Mouse (Mus musculus) MEL (cell line): ENCODE results near the gene Cdc42ep3. TPM values are rescaled to one million over a fixed set of nuclear protein-coding genes. Genes with fewer than 3 reads are reported as not detected.

ENCODE experiments used
- DNase-seq: peaks from one replicate; pipeline ENCODE4 v3.0.0; 2011; ENCODE audit warnings: low read depth, low spot score
- H3K27ac ChIP-seq: 2 replicates; pipeline ENCODE4 v1.5.1; 2012; ENCODE audit warnings: low read depth, mild to moderate bottlenecking, control low read depth, low read length, moderate library complexity; ENCODE audit not compliant: control insufficient read depth
- H3K27me3 ChIP-seq, 2 experiments: fragments of 150-350 bp in 1 of 2; sonication (generic) in 1 of 2; 2 replicates each; pipeline ENCODE4 v1.6.1; 2012; ENCODE audit warnings: low read length in 2 of 2, mild to moderate bottlenecking in 2 of 2, improper control_type of control experiment in 1 of 2, moderate library complexity in 1 of 2; ENCODE audit not compliant: insufficient read depth in 2 of 2, control insufficient read depth in 1 of 2
- H3K36me3 ChIP-seq, 2 experiments: 2 replicates each; pipeline ENCODE4 v1.6.1; 2012 to 2014; ENCODE audit warnings: low read length in 2 of 2, improper control_type of control experiment in 1 of 2, inconsistent platforms in 1 of 2, mild to moderate bottlenecking in 1 of 2; ENCODE audit not compliant: insufficient read depth in 2 of 2, control insufficient read depth in 1 of 2
- H3K4me1 ChIP-seq, 2 experiments: fragments of 150-350 bp in 1 of 2; sonication (generic) in 1 of 2; 2 replicates each; pipeline ENCODE4 v1.6.1; 2012; ENCODE audit warnings: low read length in 2 of 2, improper control_type of control experiment in 1 of 2, mild to moderate bottlenecking in 1 of 2; ENCODE audit not compliant: insufficient read depth in 2 of 2, control insufficient read depth in 1 of 2
- H3K4me3 ChIP-seq, 2 experiments: fragments of 150-350 bp in 1 of 2; sonication (generic) in 1 of 2; 2 replicates each; pipeline ENCODE4 v1.5.1; 2012; ENCODE audit warnings: low read depth in 2 of 2, low read length in 2 of 2, mild to moderate bottlenecking in 2 of 2, moderate library complexity in 2 of 2, control low read depth in 1 of 2, improper control_type of control experiment in 1 of 2; ENCODE audit not compliant: control insufficient read depth in 1 of 2, insufficient read depth in 1 of 2
- H3K79me2 ChIP-seq: 2 replicates; pipeline ENCODE4 v1.6.1; 2012; ENCODE audit warnings: mild to moderate bottlenecking, low read length, moderate library complexity; ENCODE audit not compliant: control insufficient read depth, poor library complexity, insufficient read depth
- H3K9ac ChIP-seq: 2 replicates; pipeline ENCODE4 v1.6.1; 2012; ENCODE audit warnings: low read depth, mild to moderate bottlenecking, control low read depth, low read length, moderate library complexity; ENCODE audit not compliant: control insufficient read depth, poor library complexity, severe bottlenecking
- H3K9me3 ChIP-seq: fragments of 150-350 bp; sonication (generic); replicated peaks from 2 replicates; pipeline ENCODE4 v1.6.1; 2012; ENCODE audit warnings: mild to moderate bottlenecking, low read length, improper control_type of control experiment, moderate library complexity; ENCODE audit not compliant: insufficient read depth
- CHD1 ChIP-seq: IDR thresholded peaks from 2 replicates; pipeline ENCODE4 v1.6.1; 2012; ENCODE audit warnings: low read depth, mild to moderate bottlenecking, inconsistent platforms, low read length, improper control_type of control experiment
- CHD2 ChIP-seq: IDR thresholded peaks from 2 replicates; pipeline ENCODE4 v1.6.1; 2011; ENCODE audit warnings: low read length, improper control_type of control experiment
- CTCF ChIP-seq, 3 experiments: IDR thresholded peaks in 2 of 3; conservative IDR thresholded peaks in 1 of 3; 2 replicates each; pipeline ENCODE4 v1.5.1; 2011 to 2012; ENCODE audit warnings: low read length in 3 of 3, low read depth in 2 of 3, mild to moderate bottlenecking in 2 of 3, improper control_type of control experiment in 1 of 3, inconsistent platforms in 1 of 3, mixed read lengths in 1 of 3, moderate library complexity in 1 of 3; ENCODE audit not compliant: control insufficient read depth in 1 of 3, insufficient read depth in 1 of 3, poor library complexity in 1 of 3, severe bottlenecking in 1 of 3
- E2F4 ChIP-seq: IDR thresholded peaks from 2 replicates; pipeline ENCODE4 v1.6.1; 2011; ENCODE audit warnings: low read depth, low read length, improper control_type of control experiment, borderline replicate concordance
- ETS1 ChIP-seq: IDR thresholded peaks from 2 replicates; pipeline ENCODE4 v1.6.1; 2012; ENCODE audit warnings: low read depth, mild to moderate bottlenecking, inconsistent platforms, low read length, improper control_type of control experiment, moderate library complexity
- GABPA ChIP-seq: IDR thresholded peaks from 2 replicates; pipeline ENCODE4 v1.6.1; 2012; ENCODE audit warnings: low read depth, mild to moderate bottlenecking, inconsistent platforms, low read length, improper control_type of control experiment, moderate library complexity
- JUND ChIP-seq: IDR thresholded peaks from 2 replicates; pipeline ENCODE4 v1.6.1; 2011; ENCODE audit warnings: low read depth, mild to moderate bottlenecking, improper control_type of control experiment, low read length
- KAT2A ChIP-seq: conservative IDR thresholded peaks from 2 replicates; pipeline ENCODE4 v1.6.1; 2012; ENCODE audit warnings: low read depth, low read length, improper control_type of control experiment, inconsistent platforms
- MAFK ChIP-seq: IDR thresholded peaks from 2 replicates; pipeline ENCODE4 v1.6.1; 2011; ENCODE audit warnings: low read depth, mild to moderate bottlenecking, low read length, improper control_type of control experiment, borderline replicate concordance
- MAZ ChIP-seq: IDR thresholded peaks from 2 replicates; pipeline ENCODE4 v1.6.1; 2012; ENCODE audit warnings: low read depth, mild to moderate bottlenecking, inconsistent platforms, low read length, improper control_type of control experiment
- MEF2A ChIP-seq: IDR thresholded peaks from 2 replicates; pipeline ENCODE4 v1.6.1; 2014; ENCODE audit warnings: low read depth, mild to moderate bottlenecking, inconsistent platforms, low read length, improper control_type of control experiment; ENCODE audit not compliant: poor library complexity, insufficient replicate concordance, severe bottlenecking; ENCODE audit errors: extremely low read depth
- MXI1 ChIP-seq: IDR thresholded peaks from 2 replicates; pipeline ENCODE4 v1.6.1; 2011; ENCODE audit warnings: mild to moderate bottlenecking, low read depth, low read length, improper control_type of control experiment
- MYB ChIP-seq: IDR thresholded peaks from 2 replicates; pipeline ENCODE4 v1.6.1; 2011; ENCODE audit warnings: mild to moderate bottlenecking, low read depth, low read length, improper control_type of control experiment
- NELFE ChIP-seq: IDR thresholded peaks from 2 replicates; pipeline ENCODE4 v1.6.1; 2011; ENCODE audit warnings: low read depth, low read length, improper control_type of control experiment
- NRF1 ChIP-seq: IDR thresholded peaks from 2 replicates; pipeline ENCODE4 v1.6.1; 2014; ENCODE audit warnings: low read depth, mild to moderate bottlenecking, inconsistent platforms, low read length, improper control_type of control experiment, moderate library complexity; ENCODE audit not compliant: poor library complexity, insufficient read depth, severe bottlenecking
- POLR2A ChIP-seq, 2 experiments: IDR thresholded peaks; 2 replicates each; pipeline ENCODE4 v1.6.1; 2011 to 2012; ENCODE audit warnings: low read length in 2 of 2, mild to moderate bottlenecking in 2 of 2, control low read depth in 1 of 2, improper control_type of control experiment in 1 of 2, low read depth in 1 of 2, moderate library complexity in 1 of 2; ENCODE audit not compliant: control insufficient read depth in 1 of 2, insufficient read depth in 1 of 2, poor library complexity in 1 of 2
- POLR2AphosphoS2 ChIP-seq: IDR thresholded peaks from 2 replicates; pipeline ENCODE4 v1.6.1; 2011; ENCODE audit warnings: low read length, improper control_type of control experiment
- POLR2AphosphoS5 ChIP-seq: IDR thresholded peaks from 2 replicates; pipeline ENCODE4 v1.6.1; 2012; ENCODE audit warnings: low read depth, borderline replicate concordance, mild to moderate bottlenecking, inconsistent platforms, low read length, moderate library complexity, mixed read lengths
- RAD21 ChIP-seq: IDR thresholded peaks from 2 replicates; pipeline ENCODE4 v1.6.1; 2011; ENCODE audit warnings: mild to moderate bottlenecking, low read depth, low read length, improper control_type of control experiment
- RCOR1 ChIP-seq: IDR thresholded peaks from 2 replicates; pipeline ENCODE4 v1.6.1; 2012; ENCODE audit warnings: low read depth, mild to moderate bottlenecking, inconsistent platforms, low read length, improper control_type of control experiment
- SIN3A ChIP-seq: IDR thresholded peaks from 2 replicates; pipeline ENCODE4 v1.6.1; 2012; ENCODE audit warnings: low read length, improper control_type of control experiment, inconsistent platforms
- SMC3 ChIP-seq: IDR thresholded peaks from 2 replicates; pipeline ENCODE4 v1.6.1; 2011; ENCODE audit warnings: low read depth, low read length, improper control_type of control experiment
- TAL1 ChIP-seq: IDR thresholded peaks from 2 replicates; pipeline ENCODE4 v1.6.1; 2012; ENCODE audit warnings: mild to moderate bottlenecking, inconsistent platforms, low read length, moderate library complexity, mixed read lengths
- UBTF ChIP-seq: IDR thresholded peaks from 2 replicates; pipeline ENCODE4 v1.6.1; 2012; ENCODE audit warnings: low read depth, mild to moderate bottlenecking, inconsistent platforms, low read length, improper control_type of control experiment, moderate library complexity, borderline replicate concordance; ENCODE audit not compliant: insufficient read depth
- ZC3H11A ChIP-seq: IDR thresholded peaks from 2 replicates; pipeline ENCODE4 v1.6.1; 2012; ENCODE audit warnings: low read depth, mild to moderate bottlenecking, inconsistent platforms, low read length, improper control_type of control experiment
- polyA plus RNA-seq, 2 experiments: library from polyadenylated mRNA; stranded (reverse) in 1 of 2; unstranded in 1 of 2; fragments of >175 nt in 1 of 2; fragments of >200 nt in 1 of 2; gene quantifications; 2 replicates each; pipeline versions ENCODE4 v1.2.1 to v1.2.4; 2012; ENCODE audit warnings: low replicate concordance in 2 of 2, low read depth in 1 of 2; ENCODE audit not compliant: insufficient read length in 2 of 2, insufficient read depth in 1 of 2, missing spikeins in 1 of 2
- total RNA-seq: library from RNA; depleted of rRNA; stranded (reverse); fragments of 300-350 nt; gene quantifications from 2 replicates; pipeline ENCODE4 v1.2.3, GENCODE M21; 2012

Gene Cdc42ep3
- total and polyA plus RNA-seq, 3 experiments, result 4.2 to 8.4 TPM; not detected in 1

DNA sequence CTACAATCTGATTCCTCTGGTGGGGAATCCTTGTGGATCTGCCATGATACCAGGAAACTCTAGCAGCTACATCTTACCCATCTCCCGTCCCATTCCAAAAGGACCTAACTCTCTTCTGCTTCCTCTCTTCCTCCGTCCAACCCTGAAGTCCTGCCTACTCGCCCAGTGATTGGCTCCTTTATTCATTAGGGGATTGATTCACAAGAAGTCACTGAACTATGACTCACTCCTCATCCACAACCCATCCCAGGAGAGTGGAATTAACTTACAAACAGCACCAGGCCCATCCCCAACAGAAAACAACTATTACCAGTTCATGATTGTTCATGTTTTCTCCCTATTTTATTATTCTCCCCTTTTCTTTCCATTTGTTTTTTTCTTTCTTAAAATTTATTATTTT lies 43.5 kb upstream of the Cdc42ep3 start:
- Histone ChIP-seq H3K27me3 (peaks cover 0 to 1% of the 10 kb centered on the region in 2 experiments; a peak in 1 of 4 replicates), H3K27ac (no peak overlapping the region), H3K9ac (no peak overlapping the region), H3K36me3 (no peaks in the 10 kb centered on the region), H3K9me3 (no peaks in the 10 kb centered on the region), H3K4me3 (no peak overlapping the region), H3K79me2 (no peaks in the 10 kb centered on the region), H3K4me1 (no peaks in the 10 kb centered on the region)
- TF ChIP-seq CHD2 (no peak), KAT2A (no peak), MXI1 (no peak), RAD21 (no peak), CHD1 (no peak), GABPA (no peak), ZC3H11A (no peak), CTCF (IDR thresholded peaks at IDR 0.05 in 2 of 3, conservative IDR thresholded peaks at IDR 0.05 in 1 of 3; ENCODE audit: control insufficient read depth in 1 of 3, insufficient read depth in 1 of 3, low read depth in 2 of 3, low read length in 3 of 3, poor library complexity in 1 of 3, severe bottlenecking in 1 of 3) (no peak), TAL1 (no peak), POLR2AphosphoS5 (no peak), JUND (no peak), SIN3A (no peak), NRF1 (no peak), MAZ (no peak), MAFK (no peak), RCOR1 (no peak), MYB (no peak), ETS1 (no peak), UBTF (no peak), SMC3 (no peak)
- DNase-seq, result no peak

DNA sequence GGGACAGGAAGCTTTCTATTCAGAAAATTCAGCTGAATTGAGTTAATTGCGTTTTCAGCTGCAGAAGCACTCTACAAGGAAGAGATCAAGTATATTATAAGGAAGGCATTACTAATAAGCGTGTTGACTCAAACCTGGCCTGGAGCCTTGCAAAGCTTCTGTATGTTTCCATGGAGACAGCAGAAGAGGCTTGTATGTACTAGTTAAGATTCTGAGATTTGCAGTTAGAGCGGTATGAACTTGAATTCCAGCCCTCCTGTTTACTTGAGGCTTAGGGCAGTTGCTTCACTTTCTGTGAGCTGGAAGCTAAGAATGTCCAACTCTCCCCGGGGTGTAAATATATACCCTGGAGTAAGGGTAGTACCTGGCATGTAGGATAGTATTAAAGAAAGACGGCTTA lies 39.9 kb upstream of the Cdc42ep3 start:
- TF ChIP-seq SIN3A (no peak), MEF2A (no peak), E2F4 (no peak), NRF1 (no peak), POLR2A (IDR thresholded peaks at IDR 0.05; ENCODE audit: control insufficient read depth in 1 of 2, insufficient read depth in 1 of 2, low read depth in 1 of 2, low read length in 2 of 2, poor library complexity in 1 of 2) (no peak), NELFE (no peak), POLR2AphosphoS2 (no peak)
- H3K4me1 ChIP-seq, result no peaks in the 10 kb centered on the region
- H3K79me2 ChIP-seq, result no peaks in the 10 kb centered on the region
- no peak overlapping the region for H3K27ac ChIP-seq
- peaks cover 0 to 1% of the 10 kb centered on the region in 2 experiments; a peak in 1 of 4 replicates for H3K27me3 ChIP-seq
- H3K9me3 ChIP-seq, result no peaks in the 10 kb centered on the region
- DNase-seq, result no peak
- no peaks in the 10 kb centered on the region for H3K36me3 ChIP-seq
- no peak overlapping the region for H3K4me3 ChIP-seq
- no peak overlapping the region for H3K9ac ChIP-seq
